Mouse (Mus musculus) bone marrow, adult 2 months (tissue): ENCODE data around the gene Jak2.

ENCODE experiments used
- CTCF ChIP-seq: fragments of 200-500 bp; IDR thresholded peaks from 2 replicates; pipeline ENCODE4 v1.5.1; 2011; ENCODE audit warnings: low read length, control low read depth; ENCODE audit not compliant: control insufficient read depth, insufficient read depth
- POLR2A ChIP-seq: fragments of 200-500 bp; IDR thresholded peaks from 2 replicates; pipeline ENCODE4 v1.6.1; 2011; ENCODE audit warnings: low read depth, mild to moderate bottlenecking, control low read depth, low read length, borderline replicate concordance; ENCODE audit not compliant: control insufficient read depth

GRCm38 (mm10) chr19:29344868-29345267 lies 93.2 kb downstream of the Jak2 start:
- TF ChIP-seq CTCF (no peak), POLR2A (no peak)
